Mouse (Mus musculus): ENCODE results near the gene Vmn1r41. TPM values are rescaled to one million over a fixed set of nuclear protein-coding genes. Genes with fewer than 3 reads are reported as not detected.

The Vmn1r41 gene
- total and polyA plus RNA-seq, 3 experiments: not detected

Other genes starting within 250 kb of the Vmn1r41 start
- 32.0 and 41.5 TPM in 2 replicates for gene Chchd6, start 145.1 kb upstream of the Vmn1r41 start, total RNA-seq (2012; rRNA removed)
- 32.4 and 33.3 TPM in 2 replicates for gene Chchd6, start 145.1 kb upstream of the Vmn1r41 start, total RNA-seq (2014; rRNA removed)
- 41.3 and 41.7 TPM in 2 replicates for gene Chchd6, start 145.1 kb upstream of the Vmn1r41 start, polyA plus RNA-seq (2012; ENCODE audit: insufficient read length, low read depth)
- 6.1 and 6.7 TPM in 2 replicates for gene Txnrd3, start 96.8 kb upstream of the Vmn1r41 start, total RNA-seq (2012; rRNA removed)
- 7.9 and 8.6 TPM in 2 replicates for gene Txnrd3, start 96.8 kb upstream of the Vmn1r41 start, total RNA-seq (2014; rRNA removed)
- 8.0 TPM in 2 replicates for gene Txnrd3, start 96.8 kb upstream of the Vmn1r41 start, polyA plus RNA-seq (2012; ENCODE audit: insufficient read length, low read depth)
- gene Vmn1r40, start 33.2 kb upstream of the Vmn1r41 start, total RNA-seq (2012; rRNA removed): not detected in 2 replicates
- gene Vmn1r40, start 33.2 kb upstream of the Vmn1r41 start, total RNA-seq (2014; rRNA removed): not detected in 2 replicates
- not detected in 2 replicates for gene Vmn1r40, start 33.2 kb upstream of the Vmn1r41 start, polyA plus RNA-seq (2012; ENCODE audit: insufficient read length, low read depth)
- not detected in 2 replicates for gene Vmn1r42, start 135.6 kb downstream of the Vmn1r41 start, total RNA-seq (2012; rRNA removed)
- gene Vmn1r42, start 135.6 kb downstream of the Vmn1r41 start, total RNA-seq (2014; rRNA removed): not detected in 2 replicates
- not detected in 2 replicates for gene Vmn1r42, start 135.6 kb downstream of the Vmn1r41 start, polyA plus RNA-seq (2012; ENCODE audit: insufficient read length, low read depth)
- gene Vmn1r43, start 135.6 kb downstream of the Vmn1r41 start, total RNA-seq (2012; rRNA removed): 0.08 TPM in 2 replicates
- gene Vmn1r43, start 135.6 kb downstream of the Vmn1r41 start, total RNA-seq (2014; rRNA removed): 0.01 TPM in 1 of 2 replicates, not detected in the other
- 0.03 and 0.04 TPM in 2 replicates for gene Vmn1r43, start 135.6 kb downstream of the Vmn1r41 start, polyA plus RNA-seq (2012; ENCODE audit: insufficient read length, low read depth)
- gene Vmn1r44, start 142.9 kb downstream of the Vmn1r41 start, total RNA-seq (2012; rRNA removed): not detected in 2 replicates
- not detected in 2 replicates for gene Vmn1r44, start 142.9 kb downstream of the Vmn1r41 start, total RNA-seq (2014; rRNA removed)
- not detected in 2 replicates for gene Vmn1r44, start 142.9 kb downstream of the Vmn1r41 start, polyA plus RNA-seq (2012; ENCODE audit: insufficient read length, low read depth)
- gene Vmn1r45, start 199.8 kb downstream of the Vmn1r41 start, total RNA-seq (2012; rRNA removed): not detected in 2 replicates
- 0.07 TPM in 1 of 2 replicates, not detected in the other for gene Vmn1r45, start 199.8 kb downstream of the Vmn1r41 start, total RNA-seq (2014; rRNA removed)
- not detected in 2 replicates for gene Vmn1r45, start 199.8 kb downstream of the Vmn1r41 start, polyA plus RNA-seq (2012; ENCODE audit: insufficient read length, low read depth)
- not detected in 2 replicates for gene Vmn1r46, start 228.5 kb downstream of the Vmn1r41 start, total RNA-seq (2012; rRNA removed)
- gene Vmn1r46, start 228.5 kb downstream of the Vmn1r41 start, total RNA-seq (2014; rRNA removed): not detected in 2 replicates
- gene Vmn1r46, start 228.5 kb downstream of the Vmn1r41 start, polyA plus RNA-seq (2012; ENCODE audit: insufficient read length, low read depth): not detected in 2 replicates